Mouse (Mus musculus) urinary bladder, postnatal 4 days (tissue): ENCODE data around the gene Fam213a.
"Not testable (repeated sequence)": the region's sequence is repeated elsewhere in the genome, so short reads cannot be mapped to it uniquely, and the experiment has no call there.

Experiments
- DNase-seq, 2 experiments: peaks; one replicate each; pipeline ENCODE4 v3.0.0; 2021 to 2022; ENCODE audit warnings: low spot score in 2 of 2

Gene Fam213a

DNA sequence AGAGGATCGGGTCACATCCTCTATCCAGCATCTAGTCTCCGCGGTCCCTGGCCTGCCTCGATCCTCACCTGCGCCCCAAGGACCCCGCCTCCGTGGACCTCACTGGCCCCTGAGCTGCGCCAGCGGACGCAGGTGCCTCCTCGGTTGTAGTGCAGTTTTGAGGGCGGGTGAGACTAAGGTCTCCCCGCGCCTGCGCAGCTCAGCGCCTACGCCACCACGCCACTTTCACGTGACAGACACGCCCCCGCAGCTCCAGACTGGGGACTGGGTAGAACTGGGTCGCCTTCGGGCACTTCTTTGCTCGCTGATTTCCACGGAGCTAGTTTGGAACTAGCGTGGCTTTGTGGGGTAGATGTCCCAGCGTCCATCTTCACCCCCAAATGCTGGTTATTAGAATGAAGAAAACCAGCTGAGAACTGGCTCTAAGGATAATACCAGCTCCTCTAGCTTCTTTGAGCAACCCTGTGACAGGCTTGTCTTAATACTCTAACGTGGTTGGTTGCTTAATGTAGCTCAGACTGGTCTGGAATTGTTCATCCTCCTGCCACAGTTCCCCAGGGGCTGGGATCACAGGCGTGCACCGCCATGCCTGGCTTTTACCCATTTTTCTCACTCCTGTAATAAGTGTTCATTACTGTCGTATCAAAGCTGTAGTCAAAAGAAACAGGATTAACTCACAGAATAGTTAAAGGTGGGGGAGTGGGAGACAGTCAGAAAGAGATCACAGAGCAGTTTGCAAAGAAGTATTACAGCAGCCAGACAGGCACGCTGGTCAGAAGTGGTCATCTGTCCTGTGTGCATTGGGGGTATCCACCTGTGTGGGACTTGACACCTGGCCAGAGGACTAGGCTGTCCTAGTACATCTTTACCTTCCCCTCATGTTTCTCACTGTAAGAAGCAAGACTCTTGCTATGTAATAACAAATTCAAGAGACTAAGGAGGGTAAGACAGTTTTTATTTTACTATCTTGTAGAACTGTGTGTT is at the start of gene Fam213a:
Fam213a (minus strand) TSS at position 159 of the 984 bp plus-strand sequence.
- DNase-seq: peak; percentile 83 to 88

GRCm38 (mm10) chr14:41053190-41053589 is 39.6 kb upstream of the Fam213a start:
- DNase-seq: not testable (repeated sequence)

DNA sequence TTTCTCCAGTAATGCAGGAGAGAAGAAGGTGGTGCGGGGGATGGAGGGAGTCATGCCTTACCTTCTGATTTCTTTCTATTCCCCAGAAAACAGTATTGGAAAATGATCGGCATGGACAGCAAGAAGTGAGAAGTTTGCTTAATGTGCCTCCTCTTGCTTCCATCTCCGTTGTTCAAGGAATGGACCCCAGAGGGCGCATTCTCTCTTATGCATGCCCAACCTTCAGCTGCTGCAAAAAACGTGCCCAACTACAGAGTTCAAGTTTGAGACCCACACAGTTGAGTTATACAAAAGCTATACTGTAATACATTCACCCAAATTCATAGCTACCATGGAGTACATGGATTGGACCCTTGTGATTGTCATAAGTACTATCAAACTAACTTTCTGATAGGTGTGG is 38.9 kb upstream of the Fam213a start:
- DNase-seq: no peak

DNA sequence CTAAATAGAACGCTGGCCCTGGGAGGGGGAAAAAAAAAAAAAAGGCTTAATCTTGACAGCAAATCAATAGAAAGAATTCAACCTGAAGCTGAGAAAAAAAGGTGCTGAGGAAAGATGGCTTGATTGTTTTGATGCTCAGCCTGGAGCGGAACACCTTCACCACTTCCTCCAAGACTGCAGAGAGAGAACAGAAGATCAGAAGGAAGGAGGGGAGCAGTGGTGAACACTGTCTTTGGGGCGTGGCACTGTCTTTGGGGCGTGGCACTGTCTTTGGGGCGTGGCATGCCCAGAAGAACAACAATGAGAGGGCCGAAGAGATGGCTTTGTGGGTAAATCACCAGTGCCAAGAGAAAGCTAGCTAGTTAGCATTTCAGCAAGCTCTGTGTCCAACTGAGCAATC is 36.9 kb upstream of the Fam213a start:
- no peak for DNase-seq

DNA sequence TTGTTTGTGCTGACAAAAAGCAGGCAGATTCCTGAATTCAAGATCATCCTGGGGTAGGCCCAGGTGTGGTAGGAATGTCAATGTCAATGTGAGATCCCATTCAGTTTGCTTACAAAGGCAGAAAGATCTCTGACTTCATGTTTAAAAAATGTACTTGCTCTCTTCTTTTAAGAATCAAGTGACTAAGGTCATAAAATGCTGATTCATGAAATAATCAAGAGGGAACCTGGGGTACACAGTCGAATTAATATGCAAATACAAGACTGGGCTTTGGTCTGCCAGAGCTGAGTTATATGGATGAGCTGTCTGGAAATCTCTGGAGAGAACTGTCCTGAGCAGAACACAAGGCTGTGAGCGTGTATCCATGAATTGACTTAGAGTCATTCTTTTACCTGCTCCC is 33.8 kb upstream of the Fam213a start:
- DNase-seq: no peak

- peak; percentile 34 to 67 for DNase-seq
Observed at GRCm38 (mm10) chr14:41035146-41035798, 21.7 kb upstream of the Fam213a start.

DNA sequence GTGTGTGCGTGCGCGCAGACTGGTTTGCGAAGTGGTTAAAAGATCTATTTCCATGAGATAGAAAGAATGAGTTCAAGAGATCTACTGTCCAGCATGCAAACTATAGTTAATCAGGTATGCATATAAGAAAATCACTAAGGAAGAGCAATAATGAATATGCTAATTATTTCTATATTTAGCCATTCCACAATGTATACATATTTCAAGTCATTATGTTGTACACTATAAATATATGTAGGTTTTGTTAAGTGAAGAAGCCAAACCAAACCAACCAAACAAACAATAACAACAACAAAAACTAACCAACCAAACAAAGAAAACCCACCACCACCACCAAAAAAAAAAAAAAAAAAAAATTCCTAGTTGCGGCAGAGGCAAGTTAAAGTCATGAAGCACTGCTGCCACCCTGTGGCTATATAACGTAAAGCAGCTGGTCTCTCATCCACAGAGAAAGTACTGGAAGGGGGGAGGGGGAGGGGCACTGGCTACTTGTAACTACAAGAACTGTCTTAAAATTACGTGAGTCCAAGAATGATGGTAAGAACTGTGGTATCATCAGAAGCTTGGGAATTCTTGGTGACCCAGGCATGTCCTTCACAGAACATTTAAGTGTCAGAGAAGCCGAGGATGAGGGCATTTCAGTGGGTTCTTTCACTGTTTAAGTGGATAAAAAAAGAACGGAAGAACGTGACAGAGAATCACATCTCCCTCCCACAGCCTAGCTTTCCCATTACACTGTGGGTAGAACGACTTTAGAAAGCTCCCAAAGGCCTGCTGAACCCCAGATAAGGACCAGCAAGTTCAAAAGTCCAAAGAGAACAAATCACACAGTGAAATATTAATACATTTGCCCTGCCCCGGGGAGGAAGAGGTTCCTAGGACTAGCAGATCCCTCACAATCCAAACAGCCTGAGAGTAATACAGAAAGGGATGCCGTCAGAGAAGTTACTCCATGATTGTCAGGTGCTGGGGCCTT is 19.8 kb upstream of the Fam213a start:
- DNase-seq: peak; percentile 50 to 78

DNA sequence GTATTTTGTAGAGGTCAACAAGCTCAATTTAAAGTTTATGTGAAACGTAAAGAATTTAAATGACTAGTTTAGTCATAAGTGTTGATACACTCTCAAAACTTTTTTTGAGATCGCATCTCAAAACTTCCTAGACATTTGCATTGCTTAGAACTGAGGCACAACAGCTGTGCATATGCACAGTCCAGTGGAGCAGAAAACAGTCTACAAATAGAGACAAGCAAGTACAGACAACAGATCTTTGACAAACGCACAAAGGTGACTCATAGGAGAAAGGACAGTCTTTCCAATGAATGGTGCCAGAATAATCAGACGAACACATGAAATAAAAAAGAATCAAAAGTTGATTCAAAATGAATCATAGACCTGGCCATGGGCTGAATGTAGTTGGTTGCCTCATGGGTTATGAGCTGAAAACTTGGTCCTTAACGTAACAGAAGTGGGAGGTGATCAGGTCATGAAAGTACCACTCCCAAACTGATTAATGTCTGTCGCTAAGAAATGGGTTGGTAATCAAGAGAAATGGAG is 17.5 kb upstream of the Fam213a start:
- no peak for DNase-seq

DNA sequence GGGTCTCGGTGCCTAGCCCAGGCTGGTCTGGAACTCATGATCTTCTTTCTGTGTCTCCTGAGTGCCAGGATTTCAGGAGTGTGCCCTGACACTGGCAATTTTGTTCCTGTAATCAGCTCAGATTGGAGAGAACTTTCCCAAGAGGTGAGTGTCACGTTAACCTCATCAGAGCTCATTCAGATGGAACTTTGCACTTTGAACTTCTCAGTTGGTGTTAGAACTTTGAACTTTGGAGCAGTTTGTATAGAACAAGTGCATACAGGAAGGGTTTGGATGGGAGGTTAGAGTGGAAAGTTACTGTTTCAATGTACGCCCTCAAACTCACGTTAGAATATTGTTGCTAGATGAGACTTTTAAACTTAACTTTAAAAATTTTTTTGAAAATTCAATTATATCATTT is 15.7 kb upstream of the Fam213a start:
- DNase-seq: no peak

DNA sequence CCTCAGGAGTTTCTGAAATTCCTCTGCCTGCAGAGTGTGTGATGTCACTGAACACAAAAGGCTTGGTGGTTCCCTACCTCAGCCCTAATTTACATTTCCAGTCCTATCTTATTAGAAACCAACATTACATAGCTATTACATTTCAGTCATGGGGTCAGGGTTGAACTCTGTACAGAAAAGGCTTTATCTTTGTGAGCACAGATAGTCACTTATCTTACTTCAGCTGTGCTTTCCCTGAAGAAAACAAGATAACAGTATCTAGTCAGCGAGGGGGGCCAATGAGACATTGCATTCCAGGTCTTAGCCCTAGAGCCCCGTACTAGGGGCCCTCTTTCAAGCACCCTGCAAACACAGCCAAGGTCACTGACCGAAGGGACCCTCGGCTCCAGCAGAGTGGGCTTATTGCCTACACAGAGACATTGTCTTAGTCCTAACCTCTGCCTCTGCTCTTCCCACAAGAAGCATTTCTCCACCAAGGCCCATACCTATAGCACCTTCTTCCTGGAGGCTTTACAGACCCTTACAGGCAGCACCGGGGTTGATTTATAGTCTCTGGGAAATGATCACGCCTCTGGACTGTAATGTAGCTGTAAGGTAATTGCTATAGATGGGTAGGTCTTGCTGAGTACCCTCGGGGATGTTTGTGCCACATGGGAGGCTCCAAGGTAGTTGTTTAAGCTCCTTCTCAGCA is 12.2 kb upstream of the Fam213a start:
- no peak for DNase-seq

DNA sequence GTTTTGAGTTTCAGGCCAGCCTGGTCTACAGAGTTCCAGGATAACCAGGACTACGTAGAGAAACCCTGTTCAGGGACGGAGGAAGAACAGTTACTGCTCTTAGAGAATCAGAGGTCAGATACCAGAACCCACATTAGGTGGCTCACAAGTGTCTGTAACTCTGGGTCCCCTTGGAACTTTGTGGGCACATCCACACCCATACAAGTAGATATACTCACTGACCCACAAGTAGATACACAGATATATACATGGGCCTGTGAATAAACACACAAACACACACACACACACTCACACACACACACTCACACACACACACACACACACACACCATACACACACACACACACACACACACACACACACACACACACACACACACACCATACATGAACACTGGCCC is 11.5 kb upstream of the Fam213a start:
- DNase-seq: no peak

GRCm38 (mm10) chr14:41021246-41021645 is 7.7 kb upstream of the Fam213a start:
- no peak for DNase-seq

GRCm38 (mm10) chr14:41017460-41017859 is 3.9 kb upstream of the Fam213a start:
- DNase-seq: no peak

DNA sequence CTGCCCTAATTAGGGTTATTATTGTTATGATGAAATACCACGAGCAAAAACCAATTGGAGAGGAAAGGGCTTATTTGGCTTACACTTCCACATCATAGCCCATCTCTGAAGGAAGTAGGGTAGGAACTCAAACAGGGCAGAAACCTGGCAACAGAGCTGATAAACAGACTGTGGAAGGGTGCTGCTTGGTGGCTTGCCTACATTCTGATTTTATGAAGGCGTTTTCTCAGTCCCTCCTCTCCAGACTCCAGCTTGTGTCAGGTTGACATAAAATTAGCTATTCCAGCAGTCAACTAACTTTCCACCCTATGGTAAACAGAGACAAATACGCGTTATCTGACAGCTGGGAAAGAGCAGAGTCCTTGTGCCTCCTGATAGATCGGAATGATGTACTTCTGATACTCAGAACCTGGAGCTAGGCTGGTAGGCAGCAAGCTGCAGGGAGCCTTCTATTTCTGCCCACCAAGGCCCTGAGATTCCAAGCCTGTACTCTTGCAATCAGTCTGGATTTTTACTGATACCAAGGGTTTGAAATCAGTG is 1.2 kb upstream of the Fam213a start:
- DNase-seq: no peak

DNA sequence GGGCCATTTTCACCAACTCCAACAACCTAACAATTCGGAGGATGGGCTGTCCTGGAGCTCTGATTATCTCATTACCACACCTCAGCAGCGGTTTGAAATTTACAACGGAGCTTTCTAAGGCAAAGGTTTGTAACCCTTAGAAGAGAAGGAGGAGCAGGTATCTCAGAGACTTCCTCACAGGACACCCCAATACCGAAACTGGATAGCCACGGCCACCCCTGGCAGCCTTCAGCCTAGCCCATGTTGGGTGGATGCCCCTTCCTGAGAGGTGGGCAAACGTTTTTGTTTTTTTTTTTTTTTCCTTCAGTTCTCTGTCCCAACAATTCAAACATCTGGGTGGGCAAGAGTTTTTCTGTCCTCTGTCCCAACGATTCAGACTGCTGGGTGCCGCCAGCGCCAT is 445 bp downstream of the Fam213a start:
- no peak for DNase-seq

DNA sequence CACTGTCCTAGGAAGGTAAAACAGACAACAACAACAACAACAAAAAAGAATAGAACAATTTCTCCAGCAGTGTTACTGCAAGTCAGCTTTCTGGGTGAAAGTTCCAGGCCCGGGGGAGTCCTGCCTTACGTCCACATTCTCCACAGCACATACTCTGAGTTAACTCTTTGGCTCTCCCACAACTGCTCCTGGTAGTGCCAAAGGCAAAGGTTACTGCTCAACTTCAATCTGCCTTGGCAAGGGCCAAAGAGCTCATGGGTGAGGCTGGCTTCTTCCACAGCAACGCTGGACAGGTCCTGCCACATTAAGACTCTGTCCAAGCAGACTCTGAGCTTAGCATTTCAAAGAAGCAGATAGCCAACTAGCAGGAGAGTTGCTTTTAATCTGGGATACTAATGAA is 1.7 kb downstream of the Fam213a start:
- DNase-seq: no peak

DNA sequence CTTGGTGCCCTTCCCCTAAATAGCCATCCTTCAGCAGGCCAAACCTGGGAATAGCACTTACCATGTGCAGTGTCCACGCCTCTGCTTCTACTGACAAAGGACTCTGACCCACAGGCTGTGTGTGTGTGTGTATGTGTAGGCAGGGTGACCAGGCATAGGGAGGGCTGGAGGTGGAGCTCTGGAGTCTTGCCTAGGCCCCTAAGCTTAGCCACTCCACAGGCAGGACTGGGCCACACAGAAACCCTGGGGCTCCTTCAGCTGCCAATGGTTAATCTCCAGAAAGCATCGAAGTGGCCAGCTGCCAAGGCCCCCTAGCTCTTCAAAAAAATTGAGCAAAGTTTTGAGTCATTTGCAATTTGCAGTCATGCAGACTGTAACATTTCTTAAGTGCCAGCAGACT is 5.5 kb downstream of the Fam213a start:
- DNase-seq: peak in 1 of 2 experiments; percentile 24

- no peak for DNase-seq
Observed at GRCm38 (mm10) chr14:41007641-41008040, 5.9 kb downstream of the Fam213a start.

DNA sequence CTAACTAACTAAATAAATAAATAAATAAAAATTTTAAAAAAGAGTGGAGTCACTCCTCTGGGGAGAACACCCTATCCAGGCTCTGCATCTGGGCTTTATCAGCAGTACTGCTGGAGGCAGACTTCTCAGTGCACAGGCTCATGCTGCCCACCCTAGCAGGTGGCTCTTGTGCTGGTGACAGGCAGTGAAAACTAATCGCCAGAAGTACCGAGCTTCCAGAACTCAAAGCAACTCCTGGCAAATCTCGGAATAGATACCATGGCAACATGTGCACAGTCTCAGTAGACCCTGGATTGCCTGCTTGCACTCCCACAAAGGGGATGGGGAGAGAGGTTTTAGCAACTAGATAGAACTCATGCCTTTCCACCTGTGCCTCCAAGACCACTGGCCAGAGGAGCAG is 6.7 kb downstream of the Fam213a start:
- no peak for DNase-seq

- DNase-seq: no peak
Observed at GRCm38 (mm10) chr14:41006263-41006662, 7.3 kb downstream of the Fam213a start.

- DNase-seq: no peak
Observed at GRCm38 (mm10) chr14:41005716-41006115, 7.9 kb downstream of the Fam213a start.
